Mouse (Mus musculus) MEL (cell line): Measurements from ENCODE around the gene Dnaja3.

ENCODE experiments used
- CHD2 ChIP-seq: IDR thresholded peaks from 2 replicates; pipeline ENCODE4 v1.6.1; 2011; ENCODE audit warnings: low read length, improper control_type of control experiment
- CTCF ChIP-seq, 3 experiments: IDR thresholded peaks in 2 of 3; conservative IDR thresholded peaks in 1 of 3; 2 replicates each; pipeline ENCODE4 v1.5.1; 2011 to 2012; ENCODE audit warnings: low read length in 3 of 3, low read depth in 2 of 3, mild to moderate bottlenecking in 2 of 3, improper control_type of control experiment in 1 of 3, inconsistent platforms in 1 of 3, mixed read lengths in 1 of 3, moderate library complexity in 1 of 3; ENCODE audit not compliant: control insufficient read depth in 1 of 3, insufficient read depth in 1 of 3, poor library complexity in 1 of 3, severe bottlenecking in 1 of 3
- ETS1 ChIP-seq: IDR thresholded peaks from 2 replicates; pipeline ENCODE4 v1.6.1; 2012; ENCODE audit warnings: low read depth, mild to moderate bottlenecking, inconsistent platforms, low read length, improper control_type of control experiment, moderate library complexity
- GATA1 ChIP-seq: IDR thresholded peaks from 2 replicates; pipeline ENCODE4 v1.6.1; 2011; ENCODE audit warnings: low read depth, low read length, improper control_type of control experiment
- MAFK ChIP-seq: IDR thresholded peaks from 2 replicates; pipeline ENCODE4 v1.6.1; 2011; ENCODE audit warnings: low read depth, mild to moderate bottlenecking, low read length, improper control_type of control experiment, borderline replicate concordance
- MAX ChIP-seq: IDR thresholded peaks from 2 replicates; pipeline ENCODE4 v1.6.1; 2011; ENCODE audit warnings: low read length, improper control_type of control experiment
- POLR2AphosphoS2 ChIP-seq: IDR thresholded peaks from 2 replicates; pipeline ENCODE4 v1.6.1; 2011; ENCODE audit warnings: low read length, improper control_type of control experiment
- TCF12 ChIP-seq: IDR thresholded peaks from 2 replicates; pipeline ENCODE4 v1.6.1; 2014; ENCODE audit warnings: low read depth, mild to moderate bottlenecking, inconsistent platforms, low read length, improper control_type of control experiment, moderate library complexity
- ZMIZ1 ChIP-seq: IDR thresholded peaks from 2 replicates; pipeline ENCODE4 v1.6.1; 2012; ENCODE audit warnings: low read depth, mild to moderate bottlenecking, inconsistent platforms, low read length, improper control_type of control experiment, moderate library complexity

- TF ChIP-seq POLR2AphosphoS2 (no peak), ZMIZ1 (no peak), ETS1 (no peak), CTCF (IDR thresholded peaks at IDR 0.05 in 2 of 3, conservative IDR thresholded peaks at IDR 0.05 in 1 of 3; ENCODE audit: control insufficient read depth in 1 of 3, insufficient read depth in 1 of 3, low read depth in 2 of 3, low read length in 3 of 3, poor library complexity in 1 of 3, severe bottlenecking in 1 of 3) (peak; percentile 13 to 58 (median 50); a peak in 4 of 6 replicates), MAFK (no peak), TCF12 (no peak), MAX (no peak), GATA1 (no peak), CHD2 (no peak)
Observed at GRCm38 (mm10) chr16:4606431-4607084, 33.2 kb upstream of the Dnaja3 start.
